Mouse (Mus musculus) layer of hippocampus, postnatal 25 days (tissue): ENCODE measurements around the gene Rfc1. TPM values are rescaled to one million over a fixed set of nuclear protein-coding genes. Genes with fewer than 3 reads are reported as not detected.
A peak's percentile ranks its signal among the peaks of the same experiment; 100 is the strongest.

Experiments used
- DNase-seq, 2 experiments: peaks; one replicate each; pipeline ENCODE4 v3.0.0; 2022; ENCODE audit warnings: mixed read lengths in 2 of 2, low spot score in 1 of 2; ENCODE audit errors: extremely low spot score in 1 of 2
- total RNA-seq, 2 experiments: library from RNA; stranded (reverse); gene quantifications; 2 replicates each; pipeline ENCODE4 v1.2.3; 2021

Rfc1 gene
- 10 to 100 TPM; 28.5 to 29.5 TPM for total RNA-seq

GRCm38 (mm10) chr5:65335298-65336074, at the start of gene Rfc1:
Gene Rfc1, minus strand, starts transcription at chr5:65335670.
- DNase-seq = peak; percentile 72 to 86

GRCm38 (mm10) chr5:65374746-65375145, 39.3 kb upstream of the Rfc1 start:
- no peak for DNase-seq

GRCm38 (mm10) chr5:65371551-65371950, 36.1 kb upstream of the Rfc1 start:
- no peak for DNase-seq

- no peak for DNase-seq
Observed at GRCm38 (mm10) chr5:65367837-65368236, 32.4 kb upstream of the Rfc1 start.

DNA sequence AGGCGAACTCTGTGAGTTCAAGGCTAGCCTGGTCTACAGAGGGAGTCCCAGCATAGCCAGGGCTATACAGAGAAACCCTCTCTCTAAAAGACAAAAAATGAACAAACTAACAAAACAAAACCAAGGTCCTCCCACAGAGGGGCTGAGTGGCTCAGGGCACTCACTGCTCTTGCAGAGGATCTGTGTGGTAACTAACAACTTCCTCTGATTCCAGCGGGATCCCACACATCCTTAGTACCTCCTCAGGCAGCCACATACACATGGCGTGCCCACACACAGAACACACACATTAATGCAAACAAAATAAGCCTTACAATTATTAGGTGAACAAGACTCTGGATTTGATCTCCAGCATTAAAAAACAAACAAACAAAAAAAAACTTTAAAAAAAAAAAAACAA, 22.3 kb upstream of the Rfc1 start:
- DNase-seq = no peak

GRCm38 (mm10) chr5:65356851-65357250, 21.4 kb upstream of the Rfc1 start:
- DNase-seq = no peak

DNA sequence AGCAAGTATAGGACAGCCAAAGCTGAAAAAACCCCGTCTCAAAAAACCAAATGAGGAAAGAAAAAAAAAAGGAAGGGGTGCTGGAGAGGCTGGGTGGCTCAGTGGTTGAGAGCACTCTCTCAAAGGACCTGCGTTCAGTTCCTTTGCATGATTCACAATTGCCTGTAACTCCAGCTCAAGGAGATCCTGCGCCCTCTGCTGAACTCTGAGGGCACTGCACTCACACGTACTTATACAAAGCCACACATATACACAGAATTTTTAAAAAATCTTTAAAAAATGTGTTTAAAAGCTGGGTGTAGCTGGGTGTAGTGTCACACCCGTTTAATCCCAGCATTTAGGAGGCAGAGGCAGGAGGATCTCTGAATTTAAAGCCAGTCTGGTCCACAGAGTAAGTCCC, 19.5 kb upstream of the Rfc1 start:
- DNase-seq = no peak

GRCm38 (mm10) chr5:65354097-65354496, 18.6 kb upstream of the Rfc1 start:
- no peak for DNase-seq

DNA sequence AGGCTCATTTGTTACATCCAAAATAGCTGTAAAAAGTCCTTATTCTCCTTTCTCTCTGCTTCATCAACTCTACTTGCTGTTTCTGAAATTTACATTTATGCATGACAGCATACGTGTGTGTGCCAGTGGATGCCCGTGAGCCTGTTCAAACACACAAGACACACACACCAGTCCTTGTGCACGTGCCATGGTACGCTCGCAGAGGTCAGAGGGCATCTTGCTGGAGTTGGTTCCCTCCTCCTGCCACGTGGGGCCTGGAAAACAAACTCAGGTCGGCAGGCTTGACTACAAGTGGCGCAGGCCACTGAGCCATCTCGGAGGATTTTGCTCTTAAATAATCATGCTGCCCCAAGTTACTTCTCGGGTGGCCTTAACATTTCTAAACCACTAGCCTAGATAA, 15.0 kb upstream of the Rfc1 start:
- DNase-seq = no peak

- DNase-seq = no peak
Observed at GRCm38 (mm10) chr5:65348168-65348567, 12.7 kb upstream of the Rfc1 start, which contains the start of gene Klb. Gene Klb, plus strand, starts transcription at chr5:65348314.

- no peak for DNase-seq
Observed at GRCm38 (mm10) chr5:65340167-65340566, 4.7 kb upstream of the Rfc1 start.

GRCm38 (mm10) chr5:65338394-65338793, 2.9 kb upstream of the Rfc1 start:
- DNase-seq = no peak

GRCm38 (mm10) chr5:65336075-65336355, 545 bp upstream of the Rfc1 start:
- no peak for DNase-seq

GRCm38 (mm10) chr5:65334788-65335187, 682 bp downstream of the Rfc1 start:
- no peak for DNase-seq

DNA sequence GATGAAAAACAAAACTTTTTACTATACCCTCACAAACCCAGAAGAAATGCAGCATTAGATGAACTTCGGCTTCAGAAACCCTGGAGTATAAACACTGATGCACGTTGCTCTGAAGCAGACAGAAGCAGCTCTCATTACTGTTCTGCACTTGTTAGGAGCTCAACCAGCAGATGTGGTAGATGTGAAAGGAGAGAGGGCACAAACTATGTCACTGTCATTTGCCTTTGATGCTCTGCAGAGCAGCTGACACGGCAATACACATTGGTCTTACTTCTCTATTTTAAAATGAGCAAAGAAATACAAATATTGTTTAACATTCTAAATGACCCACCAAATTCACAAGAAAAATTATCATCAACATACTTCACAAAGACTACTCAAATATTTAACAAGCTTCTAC, 5.5 kb downstream of the Rfc1 start:
- no peak for DNase-seq

- no peak for DNase-seq
Observed at GRCm38 (mm10) chr5:65326212-65326611, 9.3 kb downstream of the Rfc1 start.

GRCm38 (mm10) chr5:65324758-65325355, 10.6 kb downstream of the Rfc1 start:
- no peak for DNase-seq

DNA sequence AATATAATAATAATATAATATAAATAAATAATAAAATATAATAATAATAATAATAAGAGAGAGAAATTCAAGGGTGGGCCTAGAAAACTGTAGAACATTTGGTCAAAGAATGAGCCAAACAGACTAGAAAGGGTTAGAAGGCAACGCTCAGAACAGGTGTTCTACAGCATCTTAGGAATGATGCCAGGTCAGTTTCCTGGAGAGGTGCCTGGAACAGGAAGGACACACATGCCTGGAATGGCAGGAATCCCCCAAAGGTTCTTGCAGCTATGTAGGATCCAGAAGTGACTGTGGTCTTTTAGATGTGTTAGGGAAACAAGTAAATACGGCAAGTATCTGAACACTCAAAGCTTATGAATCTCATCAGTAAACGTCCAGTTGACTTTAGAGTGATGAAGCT, 11.2 kb downstream of the Rfc1 start:
- no peak for DNase-seq

GRCm38 (mm10) chr5:65322165-65322564, 13.3 kb downstream of the Rfc1 start:
- no peak for DNase-seq

DNA sequence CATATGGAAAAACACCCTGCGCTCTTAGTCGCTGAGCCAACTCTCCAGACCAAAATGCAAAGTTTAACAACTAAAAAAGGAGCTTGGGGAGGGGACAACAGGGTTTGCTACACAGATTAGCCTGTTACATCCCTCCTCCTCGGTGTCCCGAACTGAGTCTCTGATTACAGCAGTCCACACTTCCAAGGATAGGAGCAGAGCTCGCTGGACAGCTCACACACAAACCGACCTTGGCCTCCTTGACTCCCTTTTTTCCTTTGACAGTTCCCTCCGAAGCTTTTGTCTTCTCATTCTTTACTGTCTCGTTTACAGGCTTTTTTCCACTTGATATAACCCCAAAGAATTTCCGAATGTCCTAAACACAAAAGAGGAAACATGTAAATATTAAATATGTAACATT, 16.3 kb downstream of the Rfc1 start:
- DNase-seq = no peak

DNA sequence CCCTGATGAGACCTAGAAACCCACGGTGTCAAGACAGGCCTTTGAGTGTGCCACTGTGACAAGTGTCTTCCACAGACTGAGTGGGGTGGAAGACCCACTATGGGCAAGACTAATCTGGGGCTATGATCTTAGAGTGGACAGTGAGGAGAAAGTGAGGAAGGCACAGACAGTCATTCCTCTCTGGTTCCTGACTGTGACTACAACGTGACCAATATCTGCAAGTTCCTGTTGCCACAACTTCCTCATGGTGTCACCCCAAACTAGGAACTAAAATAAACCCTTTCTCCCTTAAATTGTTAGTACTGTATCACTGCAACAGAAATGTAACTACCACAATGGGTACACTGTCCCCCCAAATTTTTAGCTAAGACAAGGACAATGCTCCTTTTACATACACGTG, 26.6 kb downstream of the Rfc1 start:
- DNase-seq = no peak

- DNase-seq = no peak
Observed at GRCm38 (mm10) chr5:65308208-65308607, 27.3 kb downstream of the Rfc1 start.
